Mouse (Mus musculus): Measurements from ENCODE around the gene Cblc.

DNA sequence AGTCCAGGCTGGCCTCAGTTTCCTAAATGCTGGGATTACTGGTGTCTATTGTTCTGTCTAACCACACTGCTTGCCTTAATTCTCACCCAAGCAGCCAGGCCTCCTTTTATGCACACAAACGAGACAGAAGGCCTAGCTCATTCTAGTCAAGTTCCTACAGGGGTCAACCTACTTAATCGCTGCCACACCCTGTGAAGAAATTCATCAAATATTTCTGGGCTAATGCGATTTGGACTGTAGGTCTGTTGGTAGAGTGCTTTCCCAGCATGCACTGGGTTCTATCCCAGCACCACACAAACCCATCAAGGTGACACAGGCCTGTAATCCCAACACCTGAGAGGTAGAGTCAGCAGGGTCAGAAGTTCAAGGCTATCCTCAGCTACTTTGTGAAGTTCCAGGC lies 33.1 kb upstream of the Cblc start:
- TF ChIP-seq CTCF (conservative IDR thresholded peaks at IDR 0.05; ENCODE audit: low read length) (no peak), POU5F1 (IDR thresholded peaks at IDR 0.05; ENCODE audit: borderline replicate concordance, low read length) (no peak)

Measured in E14TG2a.4 (cell line).